Mouse (Mus musculus): ENCODE results near the gene Baiap2. TPM values are rescaled to one million over a fixed set of nuclear protein-coding genes. Genes with fewer than 3 reads are reported as not detected.

Baiap2 gene
- total RNA-seq, 2 experiments from 2014 or later: 6.9 to 12.7 TPM

GRCm38 (mm10) chr11:119970021-119970851 lies 27.7 kb downstream of the Baiap2 start:
- intact Hi-C loops (cut with DNase I): no loop called here

GRCm38 (mm10) chr11:119973789-119974188 lies 31.2 kb downstream of the Baiap2 start:
- intact Hi-C loops (cut with DNase I): no loop called here
- DNase-seq: no peak

More at GRCm38 (mm10) chr11:119970021-119970851, 27.7 kb downstream of the Baiap2 start:
- DNase-seq: no peak

DNA sequence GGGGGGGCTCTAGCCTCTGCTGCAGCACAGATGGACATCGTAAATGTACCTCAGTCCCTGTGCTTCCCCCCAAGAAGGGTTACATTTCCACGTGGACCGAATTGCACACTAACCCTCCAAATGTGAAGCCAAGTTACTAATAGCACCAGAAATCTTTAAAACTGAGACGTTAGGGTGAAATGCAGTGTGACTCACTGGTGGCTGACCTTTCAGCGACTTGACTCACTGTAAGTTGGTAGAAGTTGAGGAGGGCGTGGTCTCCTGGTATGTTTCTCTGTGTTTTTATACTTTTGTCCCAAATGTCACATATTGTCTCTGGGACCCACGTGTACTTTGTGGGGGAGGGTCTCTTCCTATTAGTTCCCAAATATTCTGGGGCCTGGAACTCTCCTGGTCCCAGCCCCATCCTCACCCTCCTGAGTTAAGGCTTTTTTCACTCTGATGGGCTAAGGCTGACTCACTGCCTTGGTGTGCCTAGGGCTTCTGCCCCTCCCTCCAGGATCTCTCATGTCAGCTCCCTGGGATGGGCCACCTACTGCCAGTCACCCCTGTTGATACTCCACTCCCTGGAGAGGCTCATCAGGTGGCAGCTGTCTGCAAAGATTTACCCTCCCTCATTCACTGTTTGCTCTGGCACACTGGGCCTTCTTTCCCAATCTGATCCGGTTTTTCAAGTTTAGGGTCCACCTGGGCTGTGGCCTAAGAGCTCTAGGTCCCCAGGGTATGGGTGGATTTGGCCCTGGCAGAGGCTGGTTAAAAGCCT lies 33.4 kb downstream of the Baiap2 start:
- intact Hi-C loops (cut with DNase I): no loop called here
- no peak for DNase-seq

DNA sequence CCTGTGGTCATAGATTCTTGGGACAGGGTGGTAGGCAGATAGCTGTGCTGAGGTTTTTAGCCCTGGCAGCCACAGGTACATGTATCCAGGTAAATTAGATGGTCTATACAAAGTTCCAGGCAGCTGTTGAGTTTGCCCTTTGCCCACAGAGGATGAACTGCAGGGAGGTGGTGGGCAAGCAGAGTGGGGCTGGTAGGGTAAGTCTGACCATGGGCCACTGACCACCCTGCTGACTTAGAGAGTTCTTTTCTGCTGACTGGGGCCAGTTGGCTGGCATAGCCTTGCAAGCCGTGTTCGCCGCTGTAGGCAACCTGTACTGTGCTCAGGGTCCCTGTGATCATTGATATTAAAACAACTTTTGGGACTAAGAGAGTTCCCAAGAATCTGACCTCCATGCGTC lies 36.1 kb downstream of the Baiap2 start:
- intact Hi-C loops (cut with DNase I): no loop called here
- DNase-seq: no peak

- no peak for DNase-seq
- intact Hi-C loops (cut with DNase I): no loop called here
These were observed 37.2 kb downstream of the Baiap2 start for GRCm38 (mm10) chr11:119979596-119980385.

- intact Hi-C loops (cut with DNase I): no loop called here
- no peak for DNase-seq
These were observed 39.2 kb downstream of the Baiap2 start for GRCm38 (mm10) chr11:119981769-119982168.

DNA sequence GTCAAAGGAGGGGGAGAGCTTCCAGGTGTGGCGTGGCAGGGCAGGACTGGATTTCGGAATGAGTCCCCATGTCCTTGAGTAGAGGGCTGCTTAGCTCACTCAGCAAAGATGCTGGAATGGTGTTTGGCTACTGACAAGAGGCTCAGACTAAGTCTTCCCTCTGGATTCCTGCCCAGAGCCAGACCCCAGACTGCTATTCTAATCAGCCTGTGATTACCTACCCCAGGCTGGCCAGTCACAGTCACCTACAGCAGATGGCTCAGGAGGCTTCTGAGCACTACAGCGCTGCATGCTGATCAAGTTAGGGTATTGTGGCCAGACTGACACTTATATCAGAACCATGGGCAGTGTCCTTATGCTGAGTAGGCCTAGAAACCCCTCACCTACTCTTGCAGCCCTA lies 39.7 kb downstream of the Baiap2 start:
- intact Hi-C loops (cut with DNase I): no loop called here
- DNase-seq: no peak

- intact Hi-C loops (cut with DNase I): no loop called here
- DNase-seq: no peak
These were observed 40.6 kb downstream of the Baiap2 start for GRCm38 (mm10) chr11:119983151-119983550.

GRCm38 (mm10) chr11:119986751-119987425 lies 44.3 kb downstream of the Baiap2 start:
- intact Hi-C loops (cut with DNase I): loop anchor here (5.0 kb wide), 1 partner anchor 40 kb away; no protein-coding TSS in a partner anchor
- DNase-seq: no peak

DNA sequence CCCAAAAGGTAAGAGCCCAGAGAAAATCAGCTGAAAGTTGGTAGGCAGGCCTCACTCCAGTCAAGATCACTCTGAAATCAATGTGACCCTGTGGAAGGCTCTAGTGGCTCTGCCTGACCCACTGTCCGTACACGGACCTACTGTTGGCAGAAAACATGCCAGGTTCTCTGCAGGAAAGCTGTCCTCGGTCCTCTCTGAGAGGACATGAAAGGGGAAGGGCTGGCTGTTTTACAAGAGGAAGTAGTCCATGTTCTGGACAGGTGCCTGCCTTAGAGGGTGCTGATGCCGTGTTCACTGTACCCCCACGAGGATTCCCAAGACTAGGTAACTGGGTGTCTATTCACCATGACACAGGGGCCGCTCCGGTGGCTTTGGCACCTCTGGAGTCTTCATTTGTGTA lies 45.3 kb downstream of the Baiap2 start:
- no peak for DNase-seq
- intact Hi-C loops (cut with DNase I): loop anchor here (5.0 kb wide), 1 partner anchor 41 kb away; no protein-coding TSS in a partner anchor

DNA sequence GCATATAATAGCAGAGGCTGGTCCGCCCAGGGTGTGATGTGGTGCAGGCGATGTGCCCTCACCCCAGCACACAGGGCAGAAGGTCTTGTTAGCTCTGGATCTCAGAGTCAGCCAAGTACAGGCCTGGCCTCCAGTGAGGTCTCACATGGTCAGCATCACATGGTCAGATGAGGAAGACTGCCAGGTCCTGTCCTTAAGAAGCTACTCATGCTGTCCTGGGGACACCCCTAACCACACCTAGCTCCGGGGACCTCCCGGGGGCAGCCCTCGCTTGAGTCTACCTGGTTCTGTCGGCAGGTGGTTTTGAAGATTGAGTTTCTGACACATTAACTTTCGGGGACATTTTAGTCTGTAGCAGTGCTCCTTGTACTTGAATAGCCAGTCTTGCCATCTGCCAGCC lies 45.8 kb downstream of the Baiap2 start:
- peak; percentile 41 to 53 for DNase-seq
- intact Hi-C loops (cut with DNase I): loop anchor here (5.0 kb wide), 1 partner anchor 41 kb away; no protein-coding TSS in a partner anchor

DNA sequence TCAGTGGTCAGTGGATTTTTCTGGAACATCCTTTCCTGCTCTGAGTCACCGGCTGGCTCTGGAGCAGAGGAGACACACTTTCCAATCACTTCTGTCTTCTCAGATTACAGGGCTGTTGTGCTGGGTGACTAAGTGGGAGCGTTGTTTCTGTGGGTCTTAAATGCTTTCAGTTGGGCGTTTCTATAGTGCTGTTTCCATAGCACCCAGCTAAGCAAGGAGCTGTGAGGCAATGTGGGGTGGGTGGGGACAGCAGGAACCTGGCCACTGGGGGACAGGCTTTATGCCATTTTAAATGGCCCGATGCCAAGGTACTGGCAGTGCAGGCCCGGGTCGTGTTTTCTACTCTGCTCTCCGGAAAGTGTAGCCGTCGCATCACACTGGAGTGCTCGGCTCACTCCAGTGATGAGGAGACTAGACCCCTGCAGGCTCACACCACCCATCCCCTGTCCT lies 46.6 kb downstream of the Baiap2 start:
- intact Hi-C loops (cut with DNase I): loop anchor here (5.0 kb wide), 1 partner anchor 42 kb away; no protein-coding TSS in a partner anchor
- DNase-seq: peak; percentile 49 to 60

DNA sequence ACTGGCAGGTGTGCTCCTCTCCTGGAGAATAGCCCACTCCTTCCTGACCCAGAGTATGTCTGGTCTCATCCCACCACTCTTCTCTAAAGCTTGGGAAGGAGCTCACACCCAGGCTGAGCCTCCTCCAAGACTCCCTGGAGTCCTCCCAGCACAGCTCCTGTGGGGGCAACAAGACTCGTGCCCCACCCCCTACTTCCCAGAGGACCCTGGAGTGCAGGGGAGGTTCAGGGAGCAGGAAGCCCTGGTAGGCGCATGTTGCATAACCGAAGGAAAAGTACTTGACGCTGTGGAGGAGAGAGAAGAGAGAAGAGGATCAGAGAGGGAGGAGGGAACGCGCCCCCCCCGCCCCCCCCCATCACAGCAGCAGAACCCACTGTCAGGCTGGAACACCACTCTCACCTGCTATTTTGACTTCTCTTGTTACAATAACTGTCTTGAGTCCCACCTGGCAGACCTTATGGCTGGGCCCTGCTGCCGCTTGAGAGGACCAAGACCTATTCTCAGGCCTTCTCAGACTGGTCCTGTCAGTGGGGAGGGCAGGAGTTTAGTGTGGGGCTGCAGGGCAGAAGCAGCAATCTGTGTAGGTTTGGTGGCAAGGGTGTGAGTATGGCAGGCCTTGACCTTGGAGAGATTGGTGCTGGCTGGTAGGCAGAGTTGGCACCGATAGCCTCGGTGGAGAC lies 48.2 kb downstream of the Baiap2 start:
- intact Hi-C loops (cut with DNase I): loop anchor here (1.0 kb wide), 2 partner anchors 55 to 81 kb away; no protein-coding TSS in a partner anchor
- no peak for DNase-seq

DNA sequence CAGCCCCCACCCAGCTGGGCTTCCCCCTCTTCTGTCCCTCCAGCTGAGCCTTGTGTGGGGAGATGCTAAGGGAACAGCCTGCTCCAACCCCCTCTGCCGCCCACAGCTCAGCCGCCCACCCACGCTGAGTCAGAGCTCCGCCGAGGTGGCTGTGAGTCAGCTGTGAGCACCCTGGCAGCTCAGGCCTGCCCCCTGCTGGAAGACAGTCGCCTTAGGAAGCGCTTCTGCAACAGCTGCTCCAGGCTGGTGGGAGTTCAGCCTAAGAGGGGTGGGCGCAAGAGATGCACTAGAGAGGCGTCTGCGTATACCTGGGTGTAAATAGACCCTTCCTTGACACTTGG lies 48.7 kb downstream of the Baiap2 start:
- DNase-seq: peak; percentile 92 to 96
- intact Hi-C loops (cut with DNase I): loop anchor here (1.0 kb wide), 2 partner anchors 56 to 82 kb away; no protein-coding TSS in a partner anchor

- no peak for DNase-seq
- intact Hi-C loops (cut with DNase I): no loop called here
These were observed 54.8 kb downstream of the Baiap2 start for GRCm38 (mm10) chr11:119997351-119997750.

DNA sequence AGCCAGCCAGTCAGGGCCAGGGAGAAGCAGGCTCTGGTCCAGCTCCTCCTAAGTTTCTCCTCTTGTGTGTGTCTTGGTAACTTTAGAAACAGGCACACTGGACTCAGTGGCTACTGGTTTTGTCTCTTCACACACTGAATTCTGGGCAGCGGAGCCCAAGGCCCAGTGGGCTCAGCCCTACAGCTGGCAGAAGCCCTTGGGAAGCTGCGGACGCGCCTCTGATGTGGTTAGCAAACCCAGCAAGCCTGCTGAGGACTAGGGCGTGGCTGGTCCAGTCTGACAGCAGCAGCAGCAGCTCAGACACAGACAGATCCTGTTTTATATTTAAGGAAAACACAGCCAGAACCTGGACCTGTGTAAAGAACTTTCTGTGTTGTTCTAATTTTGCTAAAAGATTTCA lies 59.5 kb downstream of the Baiap2 start:
- intact Hi-C loops (cut with DNase I): no loop called here
- DNase-seq: no peak

DNA sequence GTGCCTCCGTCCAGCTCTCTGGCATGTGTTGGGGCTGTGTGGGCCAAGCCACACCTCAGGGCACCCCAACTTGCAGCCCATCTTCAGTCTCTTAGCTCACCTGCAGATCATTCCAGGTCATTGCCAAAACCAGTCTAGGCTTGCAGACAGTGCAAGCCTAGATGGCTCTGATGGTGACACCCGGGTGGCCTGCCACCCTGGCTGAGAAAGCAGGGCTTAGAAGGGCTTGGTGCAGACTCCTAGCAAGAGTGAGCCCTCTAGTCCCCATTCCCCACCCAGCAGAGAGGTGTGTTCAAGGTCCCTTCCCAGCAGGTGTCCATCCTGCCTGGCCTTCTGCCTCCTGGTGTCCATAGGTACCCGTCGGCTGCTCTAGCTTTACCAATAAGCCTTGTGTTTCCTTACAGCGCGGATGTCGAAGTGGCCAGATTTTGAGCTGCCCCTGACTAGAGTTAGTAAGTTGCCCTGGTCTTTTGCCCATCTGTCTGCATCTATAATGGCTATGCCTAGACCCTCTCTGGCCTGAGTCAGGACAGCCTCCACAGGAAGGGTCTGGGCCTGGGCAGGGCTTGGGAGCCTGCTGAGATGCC lies 60.2 kb downstream of the Baiap2 start:
- intact Hi-C loops (cut with DNase I): no loop called here
- no peak for DNase-seq

DNA sequence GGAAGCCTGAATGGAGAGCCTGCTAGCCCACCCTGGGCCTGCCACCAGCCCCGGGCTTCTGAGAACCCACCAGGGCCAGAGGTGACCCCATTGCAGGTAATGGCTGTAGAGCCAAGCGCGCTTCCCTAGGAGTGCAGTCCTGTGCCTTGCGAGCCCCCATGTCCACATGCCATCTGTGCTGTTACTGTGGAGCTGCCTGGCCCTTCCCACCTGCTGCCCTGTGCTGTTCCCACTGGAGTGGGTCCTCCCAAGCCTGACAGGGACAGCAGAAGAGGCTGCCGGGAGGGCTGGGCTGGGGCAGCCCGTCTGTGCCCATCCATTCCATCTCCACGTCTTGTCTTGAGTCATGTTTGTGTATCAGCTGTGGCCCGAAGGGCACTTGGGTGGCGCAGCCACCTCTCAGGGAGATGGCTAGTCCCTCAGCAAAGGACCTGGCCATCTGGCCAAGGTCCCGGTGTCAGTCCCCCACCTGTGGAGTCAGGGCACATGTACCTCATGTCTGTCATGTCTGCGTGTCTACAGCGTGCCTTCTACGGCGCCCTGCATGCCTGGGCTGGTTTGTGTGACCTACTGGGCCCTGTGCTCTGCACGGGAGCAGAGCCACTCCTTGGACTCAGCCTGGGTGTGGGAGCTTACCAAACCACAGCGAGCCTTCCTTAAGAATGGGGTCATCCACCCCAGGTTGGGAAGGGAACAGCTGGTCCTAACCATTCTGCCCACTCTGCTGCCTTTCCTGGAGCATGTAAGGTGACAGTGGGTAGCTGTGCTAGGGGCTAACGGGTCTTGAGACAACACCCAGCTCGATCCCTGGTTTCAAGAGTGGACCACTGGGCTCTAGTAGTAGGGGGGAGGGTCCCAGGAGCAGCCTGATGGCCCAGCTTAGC lies 63.1 kb downstream of the Baiap2 start:
- intact Hi-C loops (cut with DNase I): no loop called here

More for the DNA sequence above, 63.1 kb downstream of the Baiap2 start:
- DNase-seq: no peak

Data from heart, postnatal 10 days (tissue).